In the genomic region with DNA sequence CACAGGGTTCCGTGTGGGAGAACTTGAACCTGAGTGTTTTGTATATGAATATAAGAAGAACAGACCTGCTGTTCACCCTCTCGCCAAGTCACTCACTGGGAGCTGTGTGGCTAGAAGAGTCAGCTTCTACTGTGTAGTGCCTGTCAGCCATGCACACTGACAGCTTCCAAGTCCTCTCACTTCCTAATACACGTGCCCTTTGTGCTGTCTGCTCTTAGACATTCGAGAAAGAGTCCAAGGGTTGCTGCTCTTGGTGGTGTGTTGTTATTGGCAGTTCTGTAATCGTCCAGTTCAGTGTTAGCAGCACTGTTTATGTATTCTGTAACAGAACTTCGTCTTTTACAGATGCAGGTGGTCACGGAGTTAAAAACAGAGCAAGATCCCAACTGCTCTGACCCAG, we compare ENCODE assay signal across 28 mouse cellular contexts. TPM values are rescaled to one million over a fixed set of nuclear protein-coding genes. Genes with fewer than 3 reads are reported as not detected.
A peak's percentile ranks its signal among the peaks of the same experiment; 100 is the strongest.
DNase-seq lines count a peak whose midpoint lies in the region; ATAC-seq and TF ChIP-seq lines count a peak whose summit lies in the region.
"Had no signal": no experiment of that assay in that cellular context is flagged by ENCODE, and none has a peak within 500 bp of the region (broad histone marks: within the 10 kb centered on the region; RNA-seq: fewer than 3 reads in every experiment).

No protein-coding gene starts in this region.

- peaks cover 8% of the 10 kb centered on the region; the same call in 1 of the 2 replicates for H3K36me3 ChIP-seq in liver, adult 2 months (ENCODE audit: control insufficient read depth, insufficient read depth, low read length)
- H3K36me3 ChIP-seq in liver, embryonic 12.5 days = peaks cover 59% of the 10 kb centered on the region
- H3K36me3 ChIP-seq in small intestine, adult 2 months (ENCODE audit: control insufficient read depth, insufficient read depth, low read length) = peaks cover 22% of the 10 kb centered on the region
- H3K36me3 ChIP-seq in forebrain, embryonic 12.5 days (replicated peaks) = peaks cover 38% of the 10 kb centered on the region

- H3K4me1 ChIP-seq in liver, adult 2 months (ENCODE audit: control insufficient read depth, insufficient read depth, low read length) = peaks cover 8% of the 10 kb centered on the region
- 0 out of 2 replicates have a peak, but pooled peaks cover 2% of the 10 kb centered on the region for H3K4me1 ChIP-seq in liver, embryonic 12.5 days
- H3K4me1 ChIP-seq in small intestine, adult 2 months (ENCODE audit: control insufficient read depth, insufficient read depth, insufficient read length, low read length) = peaks cover 4% of the 10 kb centered on the region; the same call in 1 of the 2 replicates
- H3K4me1 ChIP-seq in forebrain, embryonic 12.5 days = peaks cover 2% of the 10 kb centered on the region; the same call in 1 of the 2 replicates
- H3K4me1 ChIP-seq: embryonic facial prominence, embryonic 15.5 days; forebrain, embryonic 15.5 days; lung, embryonic 15.5 days had no signal

- 25% methylated on average over 7 of the region's 7 CpGs for WGBS in liver, adult 2 months
- WGBS in liver, embryonic 12.5 days (ENCODE audit: insufficient replicate concordance) = 70% methylated on average over 7 of the region's 7 CpGs
- 21% methylated on average over 7 of the region's 7 CpGs for WGBS in small intestine, adult 2 months
- WGBS in forebrain, embryonic 12.5 days = 84% methylated on average over 7 of the region's 7 CpGs

- no peak for ATAC-seq in liver, embryonic 12.5 days
- no peak for ATAC-seq in forebrain, embryonic 12.5 days (ENCODE audit: low FRiP score)
- ATAC-seq: forebrain, embryonic 15.5 days; hindbrain, postnatal 0 days; midbrain, embryonic 16.5 days had no signal

- no peak overlapping the region for H3K4me3 ChIP-seq in liver, adult 2 months (ENCODE audit: insufficient read depth, low read depth, low read length)
- no peak overlapping the region for H3K4me3 ChIP-seq in liver, embryonic 12.5 days
- no peak overlapping the region for H3K4me3 ChIP-seq in small intestine, adult 2 months (ENCODE audit: low read depth, low read length)
- H3K4me3 ChIP-seq in forebrain, embryonic 12.5 days (replicated peaks) = no peak overlapping the region
- H3K4me3 ChIP-seq in gastrocnemius, adult 2 months = no peak overlapping the region
- H3K4me3 ChIP-seq: embryonic facial prominence, embryonic 15.5 days; forebrain, embryonic 15.5 days; hindbrain, embryonic 10.5 days; left cerebral cortex, adult 2 months; limb, embryonic 10.5 days; liver, embryonic 13.5 days; lung, embryonic 15.5 days; myocyte; neural tube, embryonic 13.5 days had no signal

- TF ChIP-seq POLR2A in liver, adult 2 months (IDR thresholded peaks at IDR 0.05; ENCODE audit: extremely low read depth, insufficient read depth, low read length) = no peak
- no peak for TF ChIP-seq POLR2A in small intestine, adult 2 months (IDR thresholded peaks at IDR 0.05; ENCODE audit: low read depth, low read length)

- H3K79me2 ChIP-seq in liver, adult 2 months (ENCODE audit: control insufficient read depth, insufficient read depth, low read length) = no peaks in the 10 kb centered on the region

- peak overlapping the region; percentile 38 for H3K9ac ChIP-seq in liver, adult 2 months (ENCODE audit: low read depth, low read length)
- no peak overlapping the region for H3K9ac ChIP-seq in liver, embryonic 12.5 days
- no peak overlapping the region for H3K9ac ChIP-seq in forebrain, embryonic 12.5 days
- H3K9ac ChIP-seq: embryonic facial prominence, embryonic 15.5 days; forebrain, embryonic 15.5 days; liver, embryonic 13.5 days; lung, embryonic 15.5 days; neural tube, embryonic 13.5 days had no signal

- H3K27me3 ChIP-seq in liver, adult 2 months (ENCODE audit: control insufficient read depth, insufficient read depth, low read length) = no peaks in the 10 kb centered on the region
- H3K27me3 ChIP-seq in liver, embryonic 12.5 days (replicated peaks) = no peaks in the 10 kb centered on the region
- no peaks in the 10 kb centered on the region for H3K27me3 ChIP-seq in small intestine, adult 2 months (ENCODE audit: control insufficient read depth, insufficient read depth, low read length)
- no peaks in the 10 kb centered on the region for H3K27me3 ChIP-seq in forebrain, embryonic 12.5 days
- H3K27me3 ChIP-seq: embryonic facial prominence, embryonic 15.5 days; forebrain, embryonic 15.5 days; liver, embryonic 13.5 days; lung, embryonic 15.5 days; neural tube, embryonic 13.5 days had no signal

- no peak overlapping the region for H3K4me2 ChIP-seq in liver, embryonic 12.5 days
- H3K4me2 ChIP-seq in forebrain, embryonic 12.5 days = no peak overlapping the region
- H3K4me2 ChIP-seq: embryonic facial prominence, embryonic 15.5 days; forebrain, embryonic 15.5 days; heart, embryonic 11.5 days; liver, embryonic 13.5 days; lung, embryonic 15.5 days; neural tube, embryonic 13.5 days had no signal

- no peak for TF ChIP-seq CTCF in liver, adult 2 months (IDR thresholded peaks at IDR 0.05; ENCODE audit: low read depth, low read length)
- TF ChIP-seq CTCF in small intestine, adult 2 months (IDR thresholded peaks at IDR 0.05; ENCODE audit: extremely low read depth, insufficient read length, insufficient replicate concordance, low read depth, low read length) = no peak
- no peak for TF ChIP-seq CTCF in gastrocnemius, adult 2 months (IDR thresholded peaks at IDR 0.05)

- intact Hi-C loops in gastrocnemius, adult 2 months (cut with DNase I) = no loop called here

- peak overlapping the region; percentile 62 for H3K27ac ChIP-seq in liver, adult 2 months (replicated peaks; ENCODE audit: insufficient read depth, low read depth, low read length)
- H3K27ac ChIP-seq in liver, embryonic 12.5 days = no peak overlapping the region
- H3K27ac ChIP-seq in small intestine, adult 2 months (ENCODE audit: insufficient read depth, low read depth, low read length) = peak overlapping the region; percentile 30
- H3K27ac ChIP-seq in forebrain, embryonic 12.5 days = no peak overlapping the region
- H3K27ac ChIP-seq in gastrocnemius, adult 2 months = no peak overlapping the region
- H3K27ac ChIP-seq: embryonic facial prominence, embryonic 15.5 days; forebrain, embryonic 15.5 days; hindbrain, embryonic 10.5 days; hindbrain, postnatal 0 days; left cerebral cortex, adult 2 months; limb, embryonic 10.5 days; liver, embryonic 13.5 days; lung, embryonic 15.5 days; neural tube, embryonic 13.5 days had no signal

- DNase-seq in liver, adult 2 months (ENCODE audit: extremely low read depth, low read depth, low spot score) = peak; percentile 97
- DNase-seq in adipocyte (ENCODE audit: low spot score) = peak; percentile 75
- DNase-seq in kidney, adult 9 months = peak; percentile 83
- DNase-seq in gastrocnemius, adult 2 months = no peak
- DNase-seq: adrenal gland, postnatal 25 days; B cell, adult 2 months; cerebellum, adult 11 months; cerebellum, adult 9-11 months; gastrocnemius, postnatal 10 days; liver, embryonic 13.5 days; lung, postnatal 4 days; retina, postnatal 1 day; right cerebral cortex, postnatal 25 days; thymus, postnatal 36 days had no signal

- no peaks in the 10 kb centered on the region for H3K9me3 ChIP-seq in liver, embryonic 12.5 days (replicated peaks)
- H3K9me3 ChIP-seq in forebrain, embryonic 12.5 days = no peaks in the 10 kb centered on the region
- H3K9me3 ChIP-seq: embryonic facial prominence, embryonic 15.5 days; forebrain, embryonic 15.5 days; hindbrain, embryonic 10.5 days; limb, embryonic 10.5 days; liver, embryonic 13.5 days; lung, embryonic 15.5 days; neural tube, embryonic 13.5 days had no signal

RNA-seq across cellular contexts. Expression of a gene that starts 23.6 kb away (rescaled TPM):
- 10.3 and 14.0 TPM in 2 replicates for total RNA-seq in liver, adult 2 months (2014; rRNA removed)
- 10.7 and 15.5 TPM in 2 replicates for polyA plus RNA-seq in liver, adult 2 months (2012; rRNA removed)
- 15.4 and 16.7 TPM in 2 replicates for polyA plus RNA-seq in liver, embryonic 12.5 days (2016; fragmentation: Nextera tagmentation; extraction: Ambion mirVana)
- 8.1 and 15.2 TPM in 2 replicates for polyA plus RNA-seq in small intestine, adult 2 months (2012; rRNA removed)
- 30.6 and 31.3 TPM in 2 replicates for polyA plus RNA-seq in forebrain, embryonic 12.5 days (2016; fragmentation: Nextera tagmentation; extraction: Ambion mirVana)
- 1 to 10 TPM; 7.0 to 7.1 TPM for total RNA-seq in gastrocnemius, adult 2 months (2021)

RNA-seq across cellular contexts. Expression of a gene that starts 48.9 kb away (rescaled TPM):
- total RNA-seq in liver, adult 2 months (2014; rRNA removed) = 236 and 490 TPM in 2 replicates
- polyA plus RNA-seq in liver, adult 2 months (2012; rRNA removed) = 782 and 968 TPM in 2 replicates
- polyA plus RNA-seq in liver, embryonic 12.5 days (2016; fragmentation: Nextera tagmentation; extraction: Ambion mirVana) = 6.3 TPM in 2 replicates
- 1.2 and 29.0 TPM in 2 replicates for polyA plus RNA-seq in small intestine, adult 2 months (2012; rRNA removed)
- polyA plus RNA-seq in forebrain, embryonic 12.5 days (2016; fragmentation: Nextera tagmentation; extraction: Ambion mirVana) = 2.6 and 2.7 TPM in 2 replicates
- under 1 TPM; 0.82 to 0.95 TPM for total RNA-seq in gastrocnemius, adult 2 months (2021)

Comparison
In these comparisons a context has a peak if more than half of its experiments do, and no peak if none do; other contexts are left out.
1. H3K27ac ChIP-seq: peak in liver, adult 2 months (single experiment) and small intestine, adult 2 months (single experiment); none in liver, embryonic 12.5 days (single experiment), forebrain, embryonic 12.5 days (single experiment) and gastrocnemius, adult 2 months (single experiment).
2. RNA of a gene that starts 48.9 kb away (polyA plus RNA-seq): 782 to 968 TPM in liver, adult 2 months; 6.3 TPM in liver, embryonic 12.5 days, 2.6 to 2.7 TPM in forebrain, embryonic 12.5 days and 1.2 to 29.0 TPM in small intestine, adult 2 months; every median in the first group is over 10 times any median in the second.